Mouse (Mus musculus) megakaryocyte, adult 5-6 weeks (primary cell): ENCODE measurements around the gene Hemgn. TPM values are rescaled to one million over a fixed set of nuclear protein-coding genes. Genes with fewer than 3 reads are reported as not detected.

Source experiments
- ATAC-seq: 2 replicates; pipeline ENCODE4 v1.8.0; 2016; ENCODE audit warnings: mild to moderate bottlenecking, inconsistent platforms; ENCODE audit not compliant: poor library complexity, severe bottlenecking
- total RNA-seq, 2 experiments: library from RNA; stranded (forward) in 1 of 2; stranded (reverse) in 1 of 2; fragments of 153-499, 151-499 nt in 1 of 2; fragments of 221-1000, 200-1000 nt in 1 of 2; gene quantifications; 2 replicates each; pipeline versions ENCODE4 v1.2.3 to v1.2.4; 2015 to 2017

Gene Hemgn
- total RNA-seq (2015) (4.8 and 12.0 TPM in 2 replicates), total RNA-seq (2017) (5.8 and 11.8 TPM in 2 replicates)

GRCm38 (mm10) chr4:46413406-46413805 is at the start of gene Hemgn:
TSS of gene Hemgn (minus strand) at chr4:46413506.
- no peak for ATAC-seq

DNA sequence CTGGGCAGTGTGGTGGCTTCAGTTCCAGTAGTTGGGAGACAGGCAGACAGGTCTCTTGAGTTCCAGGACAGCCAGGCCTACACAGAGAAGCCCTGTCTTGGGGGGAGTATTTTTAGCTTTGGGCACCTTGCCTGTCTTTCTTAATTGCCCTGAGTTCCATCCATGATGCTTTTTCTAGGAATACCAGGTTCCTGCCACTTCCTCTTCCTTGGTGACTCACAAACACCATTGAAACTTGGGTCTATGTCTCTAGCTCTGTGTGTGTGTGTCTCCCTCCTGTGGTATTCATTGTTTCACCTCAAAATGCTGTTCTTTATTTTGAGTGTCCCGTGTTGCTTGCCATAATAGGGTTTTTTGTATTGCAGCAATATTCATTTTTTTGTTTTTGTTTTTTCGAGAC is 45.1 kb upstream of the Hemgn start:
- peak; percentile 39; the same call in 1 of the 2 replicates for ATAC-seq

GRCm38 (mm10) chr4:46457186-46457585 is 43.9 kb upstream of the Hemgn start:
- no peak for ATAC-seq

DNA sequence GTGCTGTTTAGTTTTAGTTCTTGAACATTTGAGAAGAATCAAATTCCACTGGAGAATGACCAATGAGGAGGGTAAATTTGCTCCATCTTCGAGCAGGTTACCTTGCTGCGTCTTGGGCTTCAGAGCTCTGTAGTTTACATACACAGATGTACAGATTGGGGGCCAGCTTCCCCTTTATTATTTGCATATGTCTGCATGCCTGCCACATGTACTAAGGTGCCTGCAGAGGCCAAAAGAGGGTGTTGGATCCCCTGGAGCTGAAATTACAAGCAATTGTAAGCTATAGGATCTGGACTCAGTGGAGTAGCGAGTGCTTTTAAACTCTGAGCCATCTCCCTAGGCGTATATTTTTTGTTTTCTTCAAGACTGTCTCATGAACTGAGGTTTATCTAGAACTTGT is 43.5 kb upstream of the Hemgn start:
- no peak for ATAC-seq

GRCm38 (mm10) chr4:46454097-46454864 is 41.0 kb upstream of the Hemgn start:
- ATAC-seq: no peak

- ATAC-seq: no peak
These were observed 39.8 kb upstream of the Hemgn start for GRCm38 (mm10) chr4:46452855-46453719.

GRCm38 (mm10) chr4:46452481-46452850 is 39.2 kb upstream of the Hemgn start:
- peak; percentile 19 for ATAC-seq

DNA sequence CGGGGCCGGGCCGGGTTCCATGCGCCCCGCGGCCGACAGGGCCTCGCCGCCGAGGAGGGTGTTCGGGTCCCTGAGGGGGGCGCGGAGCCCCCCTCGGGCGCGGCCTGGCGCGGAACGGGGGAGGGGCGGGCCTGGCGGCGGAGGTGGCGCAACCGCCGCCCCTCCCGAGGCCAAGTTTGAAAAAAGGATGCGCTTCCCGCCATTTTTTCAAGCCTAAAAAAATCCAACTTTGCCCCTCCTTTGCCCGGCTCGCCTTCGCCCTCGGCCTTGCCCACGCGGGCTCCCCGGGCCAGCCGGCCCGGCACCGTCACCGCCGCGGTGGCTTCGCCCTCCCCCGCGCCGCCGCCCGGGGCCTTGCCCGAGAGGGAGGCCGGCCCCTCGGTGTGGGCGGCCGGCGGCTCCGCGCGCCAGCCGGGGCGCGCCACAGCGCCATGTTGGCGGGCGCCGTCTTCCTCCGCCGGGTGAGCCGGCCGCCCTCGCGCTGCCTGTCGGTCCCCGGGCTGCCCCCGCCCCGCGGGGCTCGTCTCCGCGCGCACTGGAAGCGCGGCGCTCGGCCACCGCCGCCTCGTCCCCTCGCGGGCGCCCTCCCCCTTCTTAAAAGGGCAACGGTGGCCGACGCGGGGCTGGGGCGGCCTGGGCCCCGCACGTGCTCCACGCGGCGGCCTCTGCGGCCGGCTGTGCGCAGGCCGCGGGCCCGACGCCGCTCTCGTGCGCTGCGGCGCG is 38.6 kb upstream of the Hemgn start:
- ATAC-seq: peak; percentile 10; the same call in 1 of the 2 replicates

DNA sequence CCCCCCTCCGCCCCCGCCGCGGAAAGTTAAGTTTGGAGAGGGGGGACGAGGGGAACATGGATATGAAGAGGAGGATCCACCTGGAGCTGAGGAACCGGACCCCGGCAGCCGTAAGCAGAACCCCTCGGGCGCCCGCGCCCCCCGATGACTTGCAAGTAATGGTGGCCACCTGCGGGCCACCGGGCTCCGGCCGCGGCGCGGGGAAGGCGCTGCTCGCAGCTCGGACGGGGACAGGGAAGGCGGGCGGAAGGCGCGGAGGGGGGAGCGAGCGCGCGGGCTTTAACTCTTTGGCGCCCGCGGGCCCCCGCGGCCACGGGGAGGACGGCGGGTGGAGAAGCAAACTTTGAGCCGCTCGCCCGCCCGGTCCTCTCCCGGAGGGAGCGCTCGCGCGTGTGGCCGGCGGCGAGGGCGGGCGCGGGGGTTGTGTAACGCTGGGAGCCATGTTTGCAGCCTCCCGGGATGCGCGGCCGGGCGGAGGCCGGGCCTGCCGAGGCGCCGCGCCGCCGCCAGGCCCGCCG is 38.0 kb upstream of the Hemgn start:
- 0 out of 2 replicates have a peak, but pooled peaks have one; percentile 10 for ATAC-seq

- peak; percentile 78 for ATAC-seq
These were observed 37.3 kb upstream of the Hemgn start, which contains the start of gene Anp32b for GRCm38 (mm10) chr4:46450519-46451131. TSS of gene Anp32b (plus strand) at chr4:46450902.

DNA sequence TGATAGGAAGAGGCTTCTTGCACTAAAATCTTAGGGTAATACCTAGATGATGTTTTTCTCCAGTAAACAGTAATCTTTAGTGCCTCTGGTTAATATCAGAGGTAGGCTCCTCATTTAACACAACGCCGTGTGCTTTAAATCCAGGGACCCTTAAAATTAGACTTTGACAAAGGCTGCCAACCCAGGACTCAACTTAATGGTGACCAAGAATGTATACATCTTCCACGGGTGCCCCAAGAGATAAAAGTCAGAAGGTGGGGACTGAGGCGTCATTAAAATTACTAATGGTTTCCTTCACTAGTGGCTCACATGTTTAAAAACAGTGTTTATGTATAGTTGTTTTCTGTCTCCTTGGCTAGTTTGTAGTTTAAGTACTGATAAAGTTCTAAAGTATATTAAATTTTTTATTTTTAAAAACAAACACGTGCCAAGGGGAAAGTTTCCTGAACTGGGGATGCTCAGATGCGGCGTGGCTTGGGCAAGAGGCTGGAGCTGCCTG is 36.8 kb upstream of the Hemgn start:
- ATAC-seq: no peak

- no peak for ATAC-seq
These were observed 35.6 kb upstream of the Hemgn start for GRCm38 (mm10) chr4:46448886-46449285.

- ATAC-seq: peak; percentile 30
These were observed 34.2 kb upstream of the Hemgn start for GRCm38 (mm10) chr4:46447461-46447860.

- ATAC-seq: no peak
These were observed 32.1 kb upstream of the Hemgn start for GRCm38 (mm10) chr4:46445237-46445945.

DNA sequence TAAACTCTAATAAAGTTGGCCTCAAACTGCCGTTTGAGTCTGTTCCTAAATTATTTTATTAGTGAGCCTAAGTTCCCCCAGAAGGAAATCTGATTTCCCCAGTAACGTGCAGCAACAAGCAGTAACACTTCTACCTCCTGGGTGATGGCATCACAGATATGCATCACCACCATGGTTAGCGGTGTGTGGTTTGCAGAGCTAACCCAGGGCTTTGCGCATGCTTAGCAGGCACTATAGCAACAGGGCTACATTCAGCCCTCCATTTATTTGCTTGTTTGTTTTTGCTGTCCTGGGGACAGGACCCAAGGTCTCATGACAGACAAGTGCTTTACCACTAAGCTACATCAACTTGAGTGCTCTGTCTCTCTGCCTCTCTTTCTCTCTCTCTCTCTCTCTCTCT is 29.2 kb upstream of the Hemgn start:
- ATAC-seq: peak; percentile 84

DNA sequence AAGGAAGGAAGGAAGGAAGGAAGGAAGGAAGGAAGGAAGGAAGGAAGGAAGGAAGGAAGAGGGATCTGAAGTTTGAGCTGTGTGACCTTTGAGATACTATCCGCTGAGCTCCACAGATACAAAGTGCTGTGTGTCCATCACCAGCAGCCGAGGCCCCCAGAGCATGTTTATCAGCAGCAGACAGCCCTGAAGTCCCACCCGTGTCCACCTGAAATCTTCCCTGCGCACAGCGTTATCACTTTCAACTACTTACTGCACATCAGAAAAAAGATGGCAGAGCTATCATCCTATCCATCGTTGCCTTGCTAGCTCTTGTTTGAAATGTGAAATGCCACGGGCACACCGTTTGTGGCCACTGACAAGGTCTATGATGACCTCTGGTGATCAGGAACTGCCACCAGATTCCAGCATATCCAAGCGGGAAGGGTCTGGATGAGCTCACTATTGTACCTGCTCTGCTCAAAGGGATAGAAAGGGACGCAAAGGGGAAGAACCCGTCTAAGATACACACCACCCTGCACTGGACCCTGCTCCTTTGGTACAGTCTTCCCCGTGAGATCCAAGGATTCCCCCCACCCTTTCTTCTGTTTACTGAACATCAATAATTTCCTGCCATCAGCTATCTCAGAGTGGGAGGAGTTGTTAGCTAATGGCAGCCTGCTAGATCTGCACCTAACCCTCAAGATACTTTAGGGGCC is 19.2 kb upstream of the Hemgn start:
- ATAC-seq: no peak

DNA sequence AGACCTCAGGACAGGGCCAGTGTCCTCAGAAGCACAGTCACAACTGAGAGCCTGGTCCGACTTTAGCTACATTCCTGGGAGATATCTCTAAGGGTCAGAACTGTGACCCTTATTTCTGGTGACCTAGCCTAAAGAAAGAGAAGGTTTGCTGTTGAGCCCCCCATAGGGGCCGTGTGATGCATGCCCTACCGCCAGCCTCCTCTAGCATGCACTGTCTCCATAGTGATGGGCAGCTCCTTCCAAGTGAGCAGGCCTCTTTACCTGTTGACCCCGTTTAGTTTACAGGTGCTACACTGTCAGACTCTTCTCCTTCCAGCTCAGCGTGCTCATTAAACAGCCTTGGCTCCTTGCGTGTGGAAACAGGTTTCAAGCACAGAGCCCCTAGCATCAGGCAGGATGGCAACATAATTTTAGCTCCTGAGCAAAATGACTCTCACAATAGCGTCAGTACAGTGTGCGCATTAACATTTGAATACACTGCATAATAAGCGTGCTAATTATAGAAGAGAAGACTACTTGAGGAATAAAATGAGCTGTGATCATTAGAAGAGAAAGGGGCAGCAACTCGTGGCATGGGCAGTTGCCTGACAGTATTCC is 15.7 kb upstream of the Hemgn start:
- ATAC-seq: no peak

- peak; percentile 59 for ATAC-seq
These were observed 9.3 kb upstream of the Hemgn start for GRCm38 (mm10) chr4:46422625-46423024.

DNA sequence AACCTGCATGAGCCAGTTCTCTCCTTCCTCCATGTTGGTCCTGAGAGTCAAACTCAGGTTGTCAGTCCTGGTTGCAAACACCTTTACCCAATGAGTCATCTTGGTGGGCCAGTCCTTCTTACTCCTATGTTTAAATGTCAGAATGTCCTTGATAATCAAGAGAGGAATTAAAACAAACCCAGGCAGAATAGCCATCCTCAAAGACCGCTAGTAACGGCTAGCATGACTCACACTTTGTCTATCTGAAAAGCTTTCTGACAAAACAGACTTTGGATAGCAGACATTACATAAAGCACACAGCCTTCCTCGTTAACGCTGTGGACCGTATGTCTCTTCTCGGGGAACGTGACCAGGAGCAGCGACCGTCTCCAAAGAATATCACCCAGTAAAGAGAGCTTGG is 5.5 kb upstream of the Hemgn start:
- no peak for ATAC-seq
